Mouse (Mus musculus): ENCODE measurements at regions not wholly inside any gene's neighbourhood (a gene's known extent, or its start where the extent isn't known, plus 50 kb on each side); places are given as distances from the start of the nearest gene placed in this dataset.

- ATAC-seq (ENCODE audit: low read depth) = no peak
- Histone ChIP-seq H3K4me2 (no peak overlapping the region), H3K36me3 (no peaks in the 10 kb centered on the region), H3K4me3 (no peak overlapping the region), H3K27ac (replicated peaks) (no peak overlapping the region), H3K4me1 (replicated peaks) (no peaks in the 10 kb centered on the region), H3K9me3 (no peaks in the 10 kb centered on the region), H3K27me3 (no peaks in the 10 kb centered on the region), H3K9ac (no peak overlapping the region)
- WGBS = 65% methylated on average over 3 of the region's 3 CpGs
Observed at GRCm38 (mm10) chr9:84673327-84673726, 639.2 kb upstream of the Gm11114 start.

- no peak for ATAC-seq (ENCODE audit: low read depth)
- Histone ChIP-seq H3K4me1 (replicated peaks) (no peaks in the 10 kb centered on the region), H3K9me3 (no peaks in the 10 kb centered on the region), H3K9ac (no peak overlapping the region), H3K4me2 (no peak overlapping the region), H3K36me3 (no peaks in the 10 kb centered on the region), H3K27ac (replicated peaks) (no peak overlapping the region), H3K4me3 (no peak overlapping the region), H3K27me3 (no peaks in the 10 kb centered on the region)
- WGBS = 92% methylated on average over 1 of the region's 1 CpGs
Observed at GRCm38 (mm10) chr9:84678416-84678815, 634.2 kb upstream of the Gm11114 start.

GRCm38 (mm10) chr9:84718615-84719191 lies 593.9 kb upstream of the Gm11114 start:
- Histone ChIP-seq H3K4me2 (no peak overlapping the region), H3K27me3 (no peaks in the 10 kb centered on the region), H3K4me1 (replicated peaks) (no peaks in the 10 kb centered on the region), H3K9me3 (no peaks in the 10 kb centered on the region), H3K36me3 (no peaks in the 10 kb centered on the region), H3K27ac (replicated peaks) (no peak overlapping the region), H3K9ac (no peak overlapping the region), H3K4me3 (no peak overlapping the region)
- ATAC-seq (ENCODE audit: low read depth) = no peak
- WGBS = 87% methylated on average over 3 of the region's 3 CpGs

GRCm38 (mm10) chr9:84719396-84719795 lies 593.2 kb upstream of the Gm11114 start:
- H3K9ac ChIP-seq = no peak overlapping the region
- no peak overlapping the region for H3K27ac ChIP-seq (replicated peaks)
- no peak overlapping the region for H3K4me2 ChIP-seq
- 87% methylated on average over 3 of the region's 3 CpGs for WGBS
- ATAC-seq (ENCODE audit: low read depth) = no peak
- no peak overlapping the region for H3K4me3 ChIP-seq
- no peaks in the 10 kb centered on the region for H3K27me3 ChIP-seq
- H3K36me3 ChIP-seq = no peaks in the 10 kb centered on the region
- H3K9me3 ChIP-seq = no peaks in the 10 kb centered on the region
- no peaks in the 10 kb centered on the region for H3K4me1 ChIP-seq (replicated peaks)

- Histone ChIP-seq H3K27ac (replicated peaks) (no peak overlapping the region), H3K27me3 (no peaks in the 10 kb centered on the region), H3K4me2 (no peak overlapping the region), H3K4me3 (no peak overlapping the region), H3K9me3 (no peaks in the 10 kb centered on the region), H3K36me3 (no peaks in the 10 kb centered on the region), H3K4me1 (replicated peaks) (no peaks in the 10 kb centered on the region), H3K9ac (no peak overlapping the region)
- ATAC-seq (ENCODE audit: low read depth) = no peak
- WGBS = 89% methylated on average over 2 of the region's 2 CpGs
Observed at GRCm38 (mm10) chr9:84720454-84720853, 592.1 kb upstream of the Gm11114 start.

- H3K4me2 ChIP-seq = no peak overlapping the region
- H3K9me3 ChIP-seq = no peaks in the 10 kb centered on the region
- no peak for ATAC-seq (ENCODE audit: low read depth)
- H3K4me1 ChIP-seq (replicated peaks) = no peaks in the 10 kb centered on the region
- 74% methylated on average over 2 of the region's 2 CpGs for WGBS
- H3K27me3 ChIP-seq = no peaks in the 10 kb centered on the region
- no peak overlapping the region for H3K9ac ChIP-seq
- H3K27ac ChIP-seq (replicated peaks) = no peak overlapping the region
- H3K36me3 ChIP-seq = no peaks in the 10 kb centered on the region
- H3K4me3 ChIP-seq = no peak overlapping the region
Observed at GRCm38 (mm10) chr9:84739266-84739665, 573.3 kb upstream of the Gm11114 start.

GRCm38 (mm10) chr9:84740336-84740735 lies 572.2 kb upstream of the Gm11114 start:
- H3K36me3 ChIP-seq = no peaks in the 10 kb centered on the region
- no peaks in the 10 kb centered on the region for H3K4me1 ChIP-seq (replicated peaks)
- no peaks in the 10 kb centered on the region for H3K9me3 ChIP-seq
- H3K4me2 ChIP-seq = no peak overlapping the region
- ATAC-seq (ENCODE audit: low read depth) = no peak
- H3K27ac ChIP-seq (replicated peaks) = no peak overlapping the region
- no peak overlapping the region for H3K4me3 ChIP-seq
- WGBS = 73% methylated on average over 2 of the region's 2 CpGs
- H3K27me3 ChIP-seq = no peaks in the 10 kb centered on the region
- no peak overlapping the region for H3K9ac ChIP-seq

- WGBS = 75% methylated on average over 1 of the region's 1 CpGs
- Histone ChIP-seq H3K9me3 (no peaks in the 10 kb centered on the region), H3K36me3 (no peaks in the 10 kb centered on the region), H3K4me3 (no peak overlapping the region), H3K4me2 (no peak overlapping the region), H3K27ac (replicated peaks) (no peak overlapping the region), H3K27me3 (no peaks in the 10 kb centered on the region), H3K9ac (no peak overlapping the region), H3K4me1 (replicated peaks) (no peaks in the 10 kb centered on the region)
- ATAC-seq (ENCODE audit: low read depth) = no peak
Observed at GRCm38 (mm10) chr9:84754332-84754731, 558.2 kb upstream of the Gm11114 start.

- Histone ChIP-seq H3K4me3 (no peak overlapping the region), H3K9me3 (no peaks in the 10 kb centered on the region), H3K36me3 (no peaks in the 10 kb centered on the region), H3K27ac (replicated peaks) (no peak overlapping the region), H3K9ac (no peak overlapping the region), H3K27me3 (no peaks in the 10 kb centered on the region), H3K4me1 (replicated peaks) (no peaks in the 10 kb centered on the region), H3K4me2 (no peak overlapping the region)
- 62% methylated on average over 2 of the region's 2 CpGs for WGBS
- ATAC-seq (ENCODE audit: low read depth) = no peak
Observed at GRCm38 (mm10) chr9:84754828-84755227, 557.7 kb upstream of the Gm11114 start.

GRCm38 (mm10) chr9:84774348-84774747 lies 538.2 kb upstream of the Gm11114 start:
- Histone ChIP-seq H3K9ac (no peak overlapping the region), H3K27ac (replicated peaks) (no peak overlapping the region), H3K9me3 (no peaks in the 10 kb centered on the region), H3K4me2 (no peak overlapping the region), H3K27me3 (no peaks in the 10 kb centered on the region), H3K4me3 (no peak overlapping the region), H3K36me3 (no peaks in the 10 kb centered on the region), H3K4me1 (replicated peaks) (no peaks in the 10 kb centered on the region)
- WGBS = 80% methylated on average over 11 of the region's 11 CpGs
- no peak for ATAC-seq (ENCODE audit: low read depth)

GRCm38 (mm10) chr9:84775190-84775589 lies 537.4 kb upstream of the Gm11114 start:
- 80% methylated on average over 2 of the region's 2 CpGs for WGBS
- Histone ChIP-seq H3K36me3 (no peaks in the 10 kb centered on the region), H3K4me2 (no peak overlapping the region), H3K27ac (replicated peaks) (no peak overlapping the region), H3K27me3 (no peaks in the 10 kb centered on the region), H3K4me3 (no peak overlapping the region), H3K4me1 (replicated peaks) (no peaks in the 10 kb centered on the region), H3K9me3 (no peaks in the 10 kb centered on the region), H3K9ac (no peak overlapping the region)
- ATAC-seq (ENCODE audit: low read depth) = no peak

GRCm38 (mm10) chr9:84779125-84779524 lies 533.4 kb upstream of the Gm11114 start:
- Histone ChIP-seq H3K4me3 (no peak overlapping the region), H3K9me3 (no peaks in the 10 kb centered on the region), H3K27ac (replicated peaks) (no peak overlapping the region), H3K36me3 (no peaks in the 10 kb centered on the region), H3K27me3 (no peaks in the 10 kb centered on the region), H3K4me2 (no peak overlapping the region), H3K4me1 (replicated peaks) (no peaks in the 10 kb centered on the region), H3K9ac (no peak overlapping the region)
- ATAC-seq (ENCODE audit: low read depth) = no peak
- WGBS = 79% methylated on average over 1 of the region's 1 CpGs

GRCm38 (mm10) chr9:84825768-84826167 lies 486.8 kb upstream of the Gm11114 start:
- no peaks in the 10 kb centered on the region for H3K4me1 ChIP-seq (replicated peaks)
- H3K27me3 ChIP-seq = no peaks in the 10 kb centered on the region
- no peak overlapping the region for H3K9ac ChIP-seq
- H3K9me3 ChIP-seq = no peaks in the 10 kb centered on the region
- no peak overlapping the region for H3K27ac ChIP-seq (replicated peaks)
- no peak for ATAC-seq (ENCODE audit: low read depth)
- no peaks in the 10 kb centered on the region for H3K36me3 ChIP-seq
- H3K4me2 ChIP-seq = no peak overlapping the region
- H3K4me3 ChIP-seq = no peak overlapping the region

Measured in neural tube, embryonic 13.5 days (tissue).